Mouse (Mus musculus): Measurements from ENCODE around the gene Polg. TPM values are rescaled to one million over a fixed set of nuclear protein-coding genes. Genes with fewer than 3 reads are reported as not detected.

Polg gene
- total RNA-seq, 2 experiments from 2014 or later, result 75.5 to 87.3 TPM

DNA sequence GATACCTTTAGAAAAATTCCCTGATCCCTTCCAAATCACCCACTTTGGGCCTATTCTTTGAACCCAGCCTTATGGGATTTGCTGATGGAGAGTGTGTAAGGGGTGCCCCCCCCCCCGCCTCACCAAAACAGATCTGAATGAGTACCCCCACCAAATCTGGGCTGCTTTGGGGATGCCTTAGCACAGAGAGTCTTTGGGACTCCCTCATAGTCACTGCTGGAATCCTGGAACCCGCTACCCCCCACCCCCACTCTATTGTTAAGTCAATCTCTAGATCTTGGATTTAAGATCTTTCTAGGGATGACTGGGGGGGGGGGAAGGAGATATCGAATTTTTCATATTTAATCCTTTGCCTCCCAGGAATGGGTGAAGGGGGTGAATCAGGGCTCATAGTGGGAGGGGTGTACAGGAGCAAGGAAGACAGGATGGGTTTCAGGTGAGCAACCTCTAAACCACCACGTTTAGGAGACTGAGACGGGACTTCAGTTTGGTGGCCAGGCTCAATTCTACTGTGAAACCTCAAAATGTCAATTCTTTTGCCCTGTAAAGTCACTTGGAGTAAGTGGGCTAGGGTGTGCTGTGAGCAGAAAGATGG lies 37.6 kb upstream of the Polg start:
- intact Hi-C loops (cut with DNase I), result no loop called here
- no peak for DNase-seq (ENCODE audit: low spot score in 2 of 2)

DNA sequence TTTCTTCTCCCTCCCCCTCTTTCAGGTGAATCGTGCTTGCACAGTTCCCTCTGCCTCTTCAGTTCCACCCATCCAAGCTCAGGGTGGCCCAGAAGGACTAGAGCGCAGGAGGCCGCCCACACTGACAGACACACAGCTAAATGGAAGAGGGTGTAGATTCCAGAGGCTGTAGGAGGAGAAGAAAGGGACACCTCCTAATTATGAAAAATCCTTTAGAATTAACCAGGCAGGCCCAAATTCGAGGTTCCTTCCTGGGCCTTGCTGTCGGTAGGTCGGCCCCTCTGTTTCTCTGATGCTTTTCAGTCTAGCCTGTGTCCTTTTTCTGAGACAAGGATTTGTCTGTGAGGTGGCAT lies 36.9 kb upstream of the Polg start:
- intact Hi-C loops (cut with DNase I), result no loop called here
- DNase-seq (ENCODE audit: low spot score in 2 of 2), result peak in 1 of 2 experiments; percentile 81

DNA sequence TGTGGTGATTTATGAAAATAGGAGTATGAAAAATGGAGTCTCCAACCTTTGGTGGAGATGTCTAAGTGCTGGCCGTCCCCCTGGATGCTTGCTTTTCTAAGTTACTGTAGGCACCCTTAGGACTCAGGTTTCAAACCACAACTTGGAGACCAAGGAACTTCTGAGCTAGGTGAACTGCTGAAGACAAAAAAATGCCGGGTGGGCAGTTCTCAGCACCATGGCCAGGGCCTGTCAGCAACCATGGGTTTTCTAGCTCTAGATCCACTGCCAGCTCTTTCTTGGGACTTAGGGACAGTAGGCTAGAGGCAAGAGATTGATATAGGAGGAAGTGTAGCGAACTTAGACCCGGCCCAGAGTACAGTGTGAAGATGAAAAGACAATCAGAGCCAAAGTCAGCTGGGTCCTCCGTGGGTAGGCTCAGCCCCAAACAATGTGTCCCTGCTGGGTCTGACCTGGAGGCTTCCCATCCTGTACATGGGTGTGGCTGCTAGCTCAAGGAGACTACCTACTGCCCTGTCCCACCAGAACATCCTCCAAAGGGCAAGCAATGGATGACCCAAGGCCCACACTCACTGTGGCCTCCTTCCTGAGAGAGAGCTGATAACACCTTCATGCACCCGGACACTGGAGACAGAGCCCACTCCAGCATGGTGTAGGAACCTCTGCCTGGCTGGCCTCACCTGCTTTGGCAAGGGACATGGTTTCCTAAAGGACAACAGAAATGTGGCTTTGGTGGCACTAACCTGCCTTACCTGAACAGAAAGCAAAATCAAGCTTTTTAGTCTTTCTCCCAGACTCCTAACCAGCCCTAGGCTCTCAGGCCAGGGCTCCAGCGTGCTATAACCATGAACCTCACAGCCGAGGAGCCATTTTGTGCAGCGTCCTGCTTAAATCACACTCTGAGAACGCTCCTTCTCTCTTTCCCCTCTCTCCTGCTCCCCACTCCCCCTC lies 36.3 kb upstream of the Polg start:
- DNase-seq (ENCODE audit: low spot score in 2 of 2), result no peak
- intact Hi-C loops (cut with DNase I), result no loop called here

DNA sequence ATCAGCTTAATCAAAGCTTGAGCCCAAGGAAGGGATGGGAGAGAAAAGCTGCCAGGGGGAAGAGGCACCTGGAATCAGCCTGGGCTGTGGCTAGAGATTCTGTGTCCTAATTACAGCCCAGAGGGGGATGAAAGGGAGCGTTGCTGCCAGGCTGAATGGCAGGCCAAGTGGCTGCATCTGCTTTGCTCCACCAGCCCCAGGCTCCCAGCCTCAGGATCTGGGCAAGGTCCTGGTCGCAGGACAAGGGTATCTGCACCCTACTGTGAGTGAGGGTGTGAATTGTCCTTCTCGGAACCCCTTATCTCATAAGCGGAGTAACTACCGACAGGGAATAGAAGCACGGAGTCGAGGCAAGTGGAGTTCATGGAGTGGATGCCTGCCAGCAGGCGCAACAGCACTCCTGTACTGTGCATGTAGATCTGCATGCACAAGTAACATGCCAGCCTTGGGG lies 35.4 kb upstream of the Polg start:
- intact Hi-C loops (cut with DNase I), result no loop called here
- peak; percentile 65 to 74 for DNase-seq (ENCODE audit: low spot score in 2 of 2)

DNA sequence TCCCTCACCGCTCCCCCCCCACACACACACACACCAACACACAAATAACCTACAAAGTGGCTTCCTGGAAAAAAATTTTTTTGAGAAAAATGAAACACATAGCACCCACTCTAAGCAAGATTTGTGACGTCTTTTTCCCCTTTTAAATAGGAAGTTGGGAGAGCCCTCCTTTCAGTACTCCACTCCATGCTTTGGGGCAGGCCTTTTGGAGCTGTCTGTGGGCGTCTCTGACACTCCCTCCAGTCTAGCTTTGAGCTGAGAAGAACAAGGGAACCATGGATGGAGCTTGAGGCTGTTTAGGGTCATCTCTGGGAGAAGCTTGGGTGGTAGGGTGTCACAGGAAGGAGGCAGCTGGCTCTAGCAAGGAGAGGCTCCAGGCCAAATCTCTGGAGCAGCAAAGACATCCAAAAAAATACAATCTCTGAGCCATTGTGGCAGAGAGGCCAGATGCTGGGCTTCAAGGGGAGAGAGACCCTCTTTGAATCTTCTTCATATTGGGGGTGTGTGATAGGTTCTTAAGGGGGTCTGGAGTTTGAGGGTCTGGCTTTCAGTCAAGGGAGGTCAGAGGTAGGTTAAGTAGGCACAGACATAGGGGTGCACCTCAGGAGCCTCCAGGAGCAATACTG lies 34.6 kb upstream of the Polg start:
- DNase-seq (ENCODE audit: low spot score in 2 of 2), result peak; percentile 60 to 87
- intact Hi-C loops (cut with DNase I), result no loop called here

DNA sequence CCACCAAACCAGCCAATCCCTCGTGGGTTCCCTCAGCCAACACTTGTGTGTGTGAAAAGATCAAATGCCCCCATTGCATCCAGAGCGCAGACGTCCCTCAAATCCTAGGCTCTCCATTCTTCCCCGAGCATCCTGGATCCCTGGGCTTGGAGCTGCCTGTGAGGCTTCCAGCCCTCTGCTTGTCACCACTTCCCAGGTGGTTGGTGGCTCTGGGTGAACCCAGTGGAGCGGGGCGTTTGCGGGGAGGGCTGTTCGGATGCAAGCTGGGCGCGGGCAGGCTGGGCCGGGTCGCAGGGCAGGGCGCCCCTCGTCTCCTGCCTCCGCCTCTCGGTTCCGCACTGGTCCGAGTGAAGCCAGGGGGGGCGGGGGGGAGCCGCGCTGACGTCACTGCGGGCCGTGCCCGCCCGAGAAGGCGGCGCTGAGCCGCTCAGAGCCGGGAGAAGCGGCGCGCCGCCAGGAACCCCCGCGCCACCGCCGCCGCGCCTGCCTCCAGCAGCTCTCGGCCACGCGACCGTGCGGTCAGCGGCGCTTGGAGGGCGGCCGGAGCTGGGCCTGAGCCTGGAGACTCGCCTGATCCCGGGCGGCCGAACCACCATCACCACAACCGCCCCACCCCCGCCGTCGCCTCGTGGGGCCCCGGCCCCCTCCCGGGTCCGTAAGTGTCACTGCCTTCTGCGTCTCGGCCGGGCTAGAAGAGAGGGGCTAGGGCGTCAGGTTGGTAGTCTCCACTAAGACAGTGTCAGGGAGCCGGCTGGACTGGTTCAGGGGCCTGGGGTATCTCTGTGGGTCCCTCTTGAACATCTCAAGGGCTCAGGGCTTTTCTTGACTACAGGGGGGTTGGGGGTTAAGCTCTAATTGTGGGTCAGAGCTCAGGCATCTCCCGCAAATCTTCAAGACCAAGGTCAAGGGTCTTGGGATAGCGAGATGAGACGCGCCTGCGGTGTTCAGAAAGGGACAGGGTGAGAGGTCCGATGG lies 33.7 kb upstream of the Polg start:
- intact Hi-C loops (cut with DNase I), result no loop called here
- DNase-seq (ENCODE audit: low spot score in 2 of 2), result peak; percentile 82 to 83

DNA sequence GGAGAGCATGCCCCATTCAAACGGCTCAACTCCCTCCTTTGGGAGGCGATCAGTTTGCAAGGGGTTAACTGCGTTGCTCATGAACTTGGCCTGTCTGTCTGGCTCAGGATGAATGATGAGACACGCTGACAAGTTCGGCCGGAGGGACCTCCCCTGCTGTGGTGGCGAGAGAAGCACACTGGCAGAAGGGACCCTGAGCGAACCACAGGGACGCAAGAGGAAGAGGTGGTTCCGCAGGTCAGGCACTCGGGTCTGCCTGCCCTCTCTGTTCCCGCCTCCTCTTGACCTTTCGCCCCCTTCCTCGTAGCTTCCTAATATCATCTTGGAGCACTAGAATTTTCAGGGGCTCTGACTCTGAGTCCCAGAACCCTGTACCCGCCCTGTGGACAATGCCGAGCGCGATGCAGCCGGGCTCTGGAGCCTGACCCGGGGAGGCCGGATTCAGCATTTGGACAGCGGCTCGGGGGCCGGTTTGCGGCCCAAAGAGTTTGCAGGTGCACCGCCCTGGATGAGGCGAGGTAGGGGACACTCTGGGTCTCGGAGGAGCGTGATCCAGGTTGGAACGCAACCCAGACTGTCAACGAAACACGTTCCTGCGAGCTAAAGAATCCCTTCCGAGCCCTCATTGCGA lies 32.9 kb upstream of the Polg start:
- intact Hi-C loops (cut with DNase I), result no loop called here
- DNase-seq (ENCODE audit: low spot score in 2 of 2), result peak in 1 of 2 experiments; percentile 53

DNA sequence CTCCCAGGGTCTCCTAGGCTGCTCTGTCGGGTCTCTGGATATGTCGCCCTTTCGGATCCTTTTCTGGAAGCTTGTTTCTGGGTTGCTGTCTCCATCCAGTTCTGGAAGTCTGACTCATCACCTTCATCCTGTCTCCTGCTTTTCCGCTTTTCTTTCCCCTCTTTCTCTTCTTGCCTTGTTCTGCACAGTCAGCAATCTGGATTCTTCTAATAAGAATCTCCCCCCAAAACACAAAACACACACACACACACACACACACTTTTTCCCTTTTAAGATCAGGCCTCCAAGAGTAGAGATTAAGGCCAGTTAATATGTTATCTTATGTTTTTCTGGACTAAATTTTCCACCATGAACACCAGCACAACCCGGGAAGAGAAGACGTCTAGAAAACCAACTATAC lies 32.2 kb upstream of the Polg start:
- peak in 1 of 2 experiments; percentile 28 for DNase-seq (ENCODE audit: low spot score in 2 of 2)
- intact Hi-C loops (cut with DNase I), result no loop called here

DNA sequence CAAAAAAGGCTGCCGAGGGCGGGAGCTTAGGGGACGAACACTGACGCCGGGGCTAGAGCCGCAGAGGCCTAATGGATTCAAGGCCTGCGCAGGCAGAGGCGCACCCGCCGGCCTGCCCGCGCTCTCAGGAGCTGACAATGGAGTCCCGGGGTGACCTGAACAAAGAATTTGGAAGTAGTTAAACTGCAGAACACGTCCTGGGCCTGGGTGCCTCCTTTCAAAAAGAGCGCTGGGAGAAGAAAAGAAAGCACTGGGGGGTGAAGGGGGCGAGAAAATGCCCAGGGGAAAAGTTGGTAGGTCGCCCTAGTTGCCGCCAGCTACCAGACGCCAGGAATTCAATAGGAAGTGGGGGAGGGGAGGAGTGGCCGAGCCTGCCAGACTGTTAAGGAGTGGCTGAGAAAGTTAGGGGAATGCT lies 31.5 kb upstream of the Polg start:
- peak; percentile 21 to 69 for DNase-seq (ENCODE audit: low spot score in 2 of 2)
- intact Hi-C loops (cut with DNase I), result loop anchor here (2.0 kb wide), 1 partner anchor 49 kb away; no protein-coding TSS in a partner anchor

DNA sequence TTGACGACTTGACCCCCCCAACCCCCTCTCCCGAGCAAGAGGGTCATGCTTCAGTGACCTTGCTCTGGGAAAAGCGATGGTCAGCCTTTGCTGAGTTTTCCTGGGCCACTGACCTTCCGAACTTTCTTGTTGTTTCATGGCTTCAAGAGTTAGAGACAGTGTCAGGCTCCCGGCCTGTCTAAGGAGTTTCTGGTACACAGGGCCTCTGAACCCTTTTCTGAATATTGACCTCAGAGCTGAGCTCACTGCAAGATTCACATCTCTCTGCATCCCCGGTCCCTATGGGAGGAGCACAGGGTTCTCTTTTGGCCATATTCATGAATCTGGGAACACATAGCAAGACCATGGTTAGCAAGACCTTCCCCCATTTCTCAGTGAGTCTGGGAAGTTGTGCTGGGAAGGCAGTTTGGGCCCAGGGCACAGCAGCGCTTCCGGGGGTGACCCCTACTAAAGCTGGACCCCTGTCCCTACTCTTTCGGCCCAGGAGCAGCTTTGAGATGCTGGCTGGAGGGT lies 30.7 kb upstream of the Polg start:
- intact Hi-C loops (cut with DNase I), result loop anchor here (2.0 kb wide), 1 partner anchor 50 kb away; no protein-coding TSS in a partner anchor
- no peak for DNase-seq (ENCODE audit: low spot score in 2 of 2)

DNA sequence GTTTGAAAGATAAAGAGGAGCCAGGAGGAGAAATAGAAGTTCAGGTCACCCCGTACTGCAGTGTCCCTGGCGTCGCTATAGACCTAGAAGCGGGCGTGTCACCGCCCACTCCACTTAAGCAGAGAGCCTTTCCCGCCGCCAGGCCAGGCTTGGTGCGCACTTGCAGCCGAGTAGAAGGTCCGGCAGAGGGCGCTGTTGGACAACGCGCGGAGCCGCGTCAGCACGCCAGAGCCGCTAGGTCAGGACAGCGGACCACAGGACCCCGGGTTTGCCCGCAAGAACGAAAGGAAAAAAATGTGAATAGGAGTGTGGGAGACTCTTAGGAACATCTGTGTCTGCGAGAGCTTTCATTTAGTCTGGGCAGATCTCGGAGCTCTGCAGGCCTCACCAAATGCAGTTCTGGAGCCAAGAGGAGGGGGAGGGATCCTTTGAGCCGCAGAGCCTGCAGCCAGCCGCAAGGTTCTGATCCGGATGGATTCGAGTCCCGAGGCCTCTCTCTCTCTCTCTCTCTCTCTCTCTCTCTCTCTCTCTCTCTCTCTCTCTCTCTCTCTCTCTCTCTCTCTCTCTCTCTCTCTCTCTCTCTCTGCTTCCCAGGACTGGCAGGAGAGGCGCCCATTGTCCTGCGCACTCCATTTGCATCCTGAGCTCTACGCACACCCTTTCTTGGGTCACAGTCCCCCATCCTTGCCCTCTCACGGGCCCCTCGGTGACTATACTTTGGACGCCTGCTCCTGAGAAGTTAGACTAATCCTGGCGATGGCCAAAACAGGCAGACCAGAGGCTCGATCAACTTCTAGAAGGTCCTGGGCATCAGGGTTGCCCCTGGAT lies 30.0 kb upstream of the Polg start:
- intact Hi-C loops (cut with DNase I), result loop anchor here (2.0 kb wide), 1 partner anchor 51 kb away; no protein-coding TSS in a partner anchor
- peak; percentile 91 to 93 for DNase-seq (ENCODE audit: low spot score in 2 of 2)

DNA sequence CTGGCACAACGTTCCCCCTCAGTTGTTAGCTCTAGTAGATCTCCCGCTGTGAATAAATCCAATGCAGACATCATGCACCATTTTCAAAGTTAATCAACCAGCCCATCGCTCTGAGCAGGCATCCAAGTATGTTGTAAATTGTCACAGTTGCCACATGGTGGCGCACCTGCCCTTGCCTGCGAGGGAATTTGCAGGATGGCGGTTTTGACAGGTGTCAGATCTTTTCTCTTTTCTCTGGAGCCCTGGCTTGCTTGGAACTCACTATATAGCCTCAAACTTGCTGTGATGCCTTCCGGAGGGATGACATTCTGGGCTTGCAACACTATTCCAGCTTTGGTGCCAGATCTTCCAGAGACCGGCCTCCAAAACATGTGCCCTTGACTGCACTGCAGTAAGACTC lies 27.8 kb upstream of the Polg start:
- DNase-seq (ENCODE audit: low spot score in 2 of 2), result peak; percentile 76 to 79
- intact Hi-C loops (cut with DNase I), result loop anchor here (1.0 to 5.0 kb wide), 2 partner anchors 101 to 233 kb away; no protein-coding TSS in a partner anchor

DNA sequence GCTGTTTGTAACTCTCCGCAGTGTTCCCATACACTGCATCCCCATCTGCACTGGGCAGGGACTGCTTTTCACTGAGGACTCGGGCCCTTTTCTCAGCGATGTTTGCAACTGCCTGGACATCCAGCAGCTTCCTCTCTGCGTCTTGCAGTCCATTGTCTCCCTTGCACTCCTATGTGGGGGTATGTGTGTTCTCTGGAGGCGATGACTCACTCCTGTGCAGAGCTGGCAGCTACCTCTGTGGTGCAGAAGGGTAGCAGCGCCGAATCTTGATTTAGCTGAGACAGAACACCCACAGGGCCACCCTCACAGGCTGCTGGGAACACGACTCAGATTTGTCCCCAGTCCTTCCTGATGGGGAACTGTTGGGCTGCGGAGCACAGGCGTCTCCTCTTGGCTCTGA lies 20.4 kb upstream of the Polg start:
- DNase-seq (ENCODE audit: low spot score in 2 of 2), result peak; percentile 80 to 97
- intact Hi-C loops (cut with DNase I), result no loop called here

DNA sequence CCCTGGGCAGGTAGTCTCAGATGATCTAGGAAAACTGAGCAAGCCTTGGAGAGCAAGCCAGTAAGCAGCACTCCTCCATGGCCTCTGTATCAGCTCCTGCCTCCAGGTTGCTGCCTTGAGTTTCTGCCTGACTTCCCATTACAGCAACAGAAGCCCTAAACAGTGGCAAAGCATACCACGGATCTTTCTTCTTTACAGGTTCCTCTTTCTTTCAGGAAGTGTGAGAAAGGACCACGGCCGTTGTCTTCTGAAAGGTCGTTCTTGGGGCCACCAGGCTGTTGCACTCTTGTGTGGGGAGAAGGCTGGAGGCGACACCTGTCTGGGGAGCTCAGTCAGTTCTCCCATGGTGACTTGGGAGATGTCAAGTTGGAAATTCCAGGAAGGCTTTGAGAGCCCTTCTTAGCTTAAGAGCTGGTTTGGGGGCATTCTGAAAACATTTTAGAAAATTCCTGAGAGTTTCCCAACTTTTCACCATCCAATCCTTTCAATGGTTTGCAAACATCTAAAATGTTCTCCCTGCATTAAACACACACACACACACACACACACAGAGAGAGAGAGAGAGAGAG lies 8.8 kb upstream of the Polg start:
- intact Hi-C loops (cut with DNase I), result loop anchor here (5.0 kb wide), 1 partner anchor 103 kb away; no protein-coding TSS in a partner anchor

DNA sequence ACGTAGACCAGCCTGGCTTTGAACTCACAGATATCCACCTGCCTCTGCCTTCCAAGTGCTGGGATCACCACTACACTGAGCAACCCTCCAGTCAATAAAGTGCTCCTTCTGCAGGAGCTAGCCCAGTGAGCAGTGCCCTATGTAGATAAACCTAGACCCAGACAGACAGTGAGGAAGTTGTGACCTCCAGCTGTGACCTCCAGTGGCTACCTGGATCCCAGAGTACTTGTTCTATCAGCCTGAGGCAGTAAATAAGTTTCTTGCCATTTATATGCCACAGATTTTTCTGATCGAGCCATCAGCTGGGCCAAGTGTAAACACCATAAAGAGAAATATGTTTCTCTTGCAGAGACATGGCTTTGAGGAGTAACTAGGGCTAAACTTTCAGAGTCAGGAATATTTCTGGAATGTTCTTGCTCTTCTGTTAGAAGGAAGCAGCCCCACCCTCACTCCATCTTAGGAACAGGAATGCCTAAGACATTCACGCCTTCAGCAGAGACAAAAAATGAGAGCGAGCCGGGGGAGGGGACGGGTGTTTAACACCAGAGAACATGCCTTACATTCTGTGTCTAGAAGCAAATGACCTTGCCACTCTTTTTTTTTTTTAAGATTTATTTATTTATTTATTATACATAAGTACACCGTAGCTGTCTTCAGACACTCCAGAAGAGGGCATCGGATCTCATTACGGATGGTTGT lies 7.5 kb upstream of the Polg start:
- intact Hi-C loops (cut with DNase I), result loop anchor here (5.0 kb wide), 1 partner anchor 101 kb away; no protein-coding TSS in a partner anchor
- no peak for DNase-seq (ENCODE audit: low spot score in 2 of 2)

More for the DNA sequence above, 8.8 kb upstream of the Polg start:
- no peak for DNase-seq (ENCODE audit: low spot score in 2 of 2)

DNA sequence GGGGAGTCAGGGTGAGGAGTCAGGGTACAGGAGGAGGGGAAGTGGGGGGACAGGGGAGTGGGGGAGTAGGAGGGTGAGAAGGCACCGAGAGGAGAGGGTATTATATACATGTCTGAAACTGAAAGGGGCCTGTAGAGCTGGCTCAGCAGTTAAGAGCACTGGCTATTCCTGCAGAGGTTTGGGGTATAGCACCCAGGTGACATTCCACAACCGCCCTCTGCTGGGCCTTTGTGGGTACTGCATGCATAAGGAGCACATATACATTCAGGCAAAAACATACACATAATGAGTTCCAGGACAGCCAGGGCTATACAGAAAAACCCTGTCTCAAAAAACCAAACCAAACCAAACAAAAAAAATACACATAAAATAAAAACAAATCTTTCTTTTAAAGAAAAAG lies 6.6 kb upstream of the Polg start:
- intact Hi-C loops (cut with DNase I), result loop anchor here (5.0 kb wide), 1 partner anchor 100 kb away; no protein-coding TSS in a partner anchor
- no peak for DNase-seq (ENCODE audit: low spot score in 2 of 2)

Measured in left cerebral cortex, postnatal 25 days (tissue).